Mouse (Mus musculus) large intestine, adult 2 months (tissue): ENCODE results near the gene Dnal4. TPM values are rescaled to one million over a fixed set of nuclear protein-coding genes. Genes with fewer than 3 reads are reported as not detected.
A peak's percentile ranks its signal among the peaks of the same experiment; 100 is the strongest.

Source experiments
- DNase-seq: peaks from one replicate; pipeline ENCODE4 v3.0.0-alpha.2; 2012; ENCODE audit warnings: low read depth, low spot score
- WGBS: fragments of 180-500 bp; shearing (Covaris S2); methylation state at CpG from one replicate; pipeline ENCODE4 v1.1.7; 2018; 5-methylcytosine and 5-hydroxymethylcytosine counted together
- polyA plus RNA-seq: library from polyadenylated mRNA; depleted of rRNA; stranded (reverse); fragments of >200 nt; gene quantifications from 2 replicates; pipeline ENCODE4 v1.2.3, GENCODE M21; 2012

Gene Dnal4
- polyA plus RNA-seq, 1 experiment = 21.3 TPM

DNA sequence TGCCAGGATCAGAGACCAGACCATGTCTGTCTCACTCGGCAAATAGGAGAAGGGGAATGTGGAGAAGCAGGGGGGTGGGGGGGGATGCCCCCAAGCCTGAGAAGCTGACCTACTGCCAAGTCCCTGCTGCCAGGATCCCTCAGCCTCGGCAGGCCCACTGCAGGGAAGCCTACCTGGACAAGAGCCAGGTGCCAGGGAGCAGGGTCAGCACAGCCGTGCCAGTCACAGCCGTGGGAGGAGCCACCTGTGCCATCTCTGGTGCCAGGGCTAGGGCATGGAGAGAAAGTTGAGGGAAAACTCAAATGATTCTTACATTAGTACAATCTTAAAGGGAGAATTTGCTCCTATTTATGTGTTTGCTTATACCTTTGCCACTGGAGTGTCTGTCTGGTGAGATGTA, 24.7 kb upstream of the Dnal4 start:
- no peak for DNase-seq
- 37% methylated on average over 4 of the region's 4 CpGs for WGBS

DNA sequence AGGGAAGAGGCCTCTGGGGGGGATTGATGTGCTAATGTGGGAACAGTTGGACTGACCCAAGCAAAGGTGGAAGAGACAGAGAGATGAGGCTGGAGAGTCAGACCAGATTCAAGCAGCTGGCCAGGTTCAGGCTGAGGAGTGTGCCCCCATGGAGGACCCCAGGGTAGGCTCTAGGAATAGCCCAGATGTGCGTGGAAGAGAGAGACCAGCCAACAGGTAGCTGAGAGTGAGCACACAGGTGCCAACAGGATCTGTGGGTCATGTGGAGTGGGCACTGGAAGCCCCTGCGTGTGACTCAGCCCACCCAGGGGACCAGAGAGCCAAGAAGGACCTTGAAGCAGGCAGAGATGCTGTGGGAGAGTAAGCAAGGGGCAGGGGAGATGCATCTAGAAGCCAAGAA, 24.0 kb upstream of the Dnal4 start:
- DNase-seq = no peak
- WGBS = 72% methylated on average over 2 of the region's 2 CpGs

DNA sequence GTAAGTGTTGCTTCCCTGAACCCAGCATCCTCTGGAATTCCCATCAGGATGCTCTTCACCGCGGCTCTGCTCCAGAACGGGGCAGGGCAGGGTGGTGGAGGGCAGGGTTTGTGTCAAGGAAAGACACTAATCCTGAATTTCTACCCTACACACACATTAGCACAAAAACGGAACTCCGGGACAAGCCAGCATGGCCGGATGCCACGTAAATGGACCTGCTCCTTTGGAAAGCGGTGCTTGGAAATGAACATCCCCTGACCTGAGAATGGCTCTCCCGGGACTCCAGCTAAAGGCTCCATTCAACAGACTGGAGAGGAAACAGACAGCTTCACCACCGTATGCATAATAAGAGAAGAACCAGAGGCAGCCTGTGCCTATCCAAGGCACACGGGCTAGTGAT, 23.1 kb upstream of the Dnal4 start:
- no peak for DNase-seq
- WGBS = 69% methylated on average over 11 of the region's 11 CpGs

DNA sequence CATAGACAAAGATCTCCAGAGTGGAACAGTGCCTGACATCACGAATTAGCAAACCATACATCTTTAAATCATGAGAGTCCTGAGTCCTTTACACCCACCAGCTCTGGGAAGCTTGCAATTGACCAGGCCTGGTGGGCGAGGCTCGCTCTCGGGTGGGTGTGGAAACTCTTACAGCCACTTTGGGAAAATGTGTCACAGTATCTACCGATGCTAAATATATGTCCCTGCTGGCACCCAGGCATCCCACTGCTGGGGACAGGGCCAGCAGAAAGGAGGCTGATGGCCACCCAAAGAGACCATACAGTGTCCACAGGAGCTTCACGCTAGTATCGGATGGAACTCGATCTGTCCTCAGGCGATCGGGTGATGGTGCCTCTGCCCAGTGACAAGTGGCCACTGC, 20.9 kb upstream of the Dnal4 start:
- 82% methylated on average over 10 of the region's 10 CpGs for WGBS
- DNase-seq = no peak

- 81% methylated on average over 8 of the region's 8 CpGs for WGBS
- DNase-seq = no peak
These were observed 20.0 kb upstream of the Dnal4 start for GRCm38 (mm10) chr15:79797680-79798079.

DNA sequence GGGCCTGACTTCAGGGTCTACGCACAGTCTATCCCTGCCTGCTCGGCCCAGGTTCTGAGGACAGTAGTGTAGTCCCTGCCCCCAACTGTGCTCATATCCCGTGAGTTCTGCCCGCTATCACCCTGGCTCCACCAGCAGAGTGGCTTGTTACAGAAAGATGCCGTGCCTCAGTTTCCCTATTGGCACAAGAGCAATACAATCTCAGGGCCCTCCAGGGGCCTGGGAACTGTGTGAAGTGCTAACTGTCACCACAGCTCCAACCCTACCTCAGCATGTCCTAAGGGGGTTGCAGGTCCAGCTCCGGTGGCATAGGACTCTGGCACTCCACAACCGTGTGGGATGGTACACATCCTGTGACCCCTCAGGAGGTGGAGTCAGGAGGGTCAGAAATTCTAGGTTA, 19.4 kb upstream of the Dnal4 start:
- DNase-seq = no peak
- 86% methylated on average over 7 of the region's 7 CpGs for WGBS

- DNase-seq = no peak
- WGBS = 78% methylated on average over 12 of the region's 12 CpGs
These were observed 18.6 kb upstream of the Dnal4 start for GRCm38 (mm10) chr15:79796256-79796655.

DNA sequence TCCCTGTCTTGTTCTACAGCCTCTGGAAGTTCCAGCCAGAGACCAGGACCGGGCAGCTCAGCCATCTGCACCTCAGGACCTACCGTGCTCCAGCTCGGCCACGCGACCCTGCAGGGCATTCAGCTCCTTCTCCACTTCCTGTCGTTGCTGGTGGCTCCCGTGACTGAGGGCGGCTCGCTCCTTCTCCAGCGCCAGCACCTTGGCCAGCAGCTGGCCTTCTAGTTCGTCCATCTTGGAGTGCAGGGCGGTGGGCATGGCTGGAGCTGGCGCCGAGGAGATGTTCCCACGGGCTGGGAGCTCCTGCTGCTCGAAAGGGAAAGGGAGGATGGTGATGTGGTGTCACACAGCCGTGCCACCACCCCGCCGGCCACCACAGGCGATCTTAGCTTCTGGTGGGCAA, 16.5 kb upstream of the Dnal4 start:
- 24% methylated on average over 20 of the region's 20 CpGs for WGBS
- DNase-seq = no peak

GRCm38 (mm10) chr15:79793076-79793475, 15.4 kb upstream of the Dnal4 start:
- no peak for DNase-seq
- WGBS = 85% methylated on average over 9 of the region's 9 CpGs

DNA sequence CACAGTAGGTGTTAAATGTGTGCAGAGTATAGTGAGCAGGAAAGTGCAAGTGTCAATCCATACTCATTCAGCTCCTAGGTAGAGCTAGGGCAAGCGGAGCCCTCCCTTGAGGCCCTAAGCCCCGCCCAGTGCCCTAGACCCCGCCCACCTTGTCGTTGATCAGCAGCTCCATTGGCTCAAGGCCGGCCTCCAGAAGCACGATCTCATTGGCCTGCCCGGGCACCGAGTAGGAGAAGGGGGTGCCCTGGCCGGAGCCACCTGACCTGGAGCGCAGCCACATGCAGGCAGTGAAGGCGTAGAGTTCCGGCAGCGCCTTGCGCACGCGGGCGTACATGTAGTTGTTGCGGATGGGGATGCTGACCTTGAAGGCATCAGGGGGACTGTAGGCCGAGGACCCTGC, 14.8 kb upstream of the Dnal4 start:
- 38% methylated on average over 19 of the region's 19 CpGs for WGBS
- no peak for DNase-seq

- 10% methylated on average over 12 of the region's 12 CpGs for WGBS
- peak; percentile 13 for DNase-seq
These were observed 13.9 kb upstream of the Dnal4 start for GRCm38 (mm10) chr15:79791502-79791901.

DNA sequence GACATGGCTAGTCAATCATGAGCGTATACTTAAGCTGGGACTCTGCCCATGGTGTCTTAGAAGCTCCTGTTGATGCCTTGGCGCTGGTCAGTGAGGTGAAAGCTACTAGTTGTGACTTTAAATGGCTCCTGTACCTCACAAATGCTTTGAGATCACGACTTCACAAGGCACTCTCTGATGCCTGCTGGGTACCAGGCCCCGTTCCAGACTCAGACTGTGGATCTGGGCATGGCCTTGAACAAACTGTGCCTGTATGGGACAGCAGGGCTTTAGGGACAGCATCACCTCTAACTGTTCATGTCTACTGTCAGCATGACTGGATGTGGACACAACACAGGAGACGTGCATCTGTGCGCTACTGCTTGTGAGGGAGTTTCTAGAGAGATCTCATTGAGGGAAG, 13.3 kb upstream of the Dnal4 start:
- no peak for DNase-seq
- WGBS = 78% methylated on average over 6 of the region's 6 CpGs

DNA sequence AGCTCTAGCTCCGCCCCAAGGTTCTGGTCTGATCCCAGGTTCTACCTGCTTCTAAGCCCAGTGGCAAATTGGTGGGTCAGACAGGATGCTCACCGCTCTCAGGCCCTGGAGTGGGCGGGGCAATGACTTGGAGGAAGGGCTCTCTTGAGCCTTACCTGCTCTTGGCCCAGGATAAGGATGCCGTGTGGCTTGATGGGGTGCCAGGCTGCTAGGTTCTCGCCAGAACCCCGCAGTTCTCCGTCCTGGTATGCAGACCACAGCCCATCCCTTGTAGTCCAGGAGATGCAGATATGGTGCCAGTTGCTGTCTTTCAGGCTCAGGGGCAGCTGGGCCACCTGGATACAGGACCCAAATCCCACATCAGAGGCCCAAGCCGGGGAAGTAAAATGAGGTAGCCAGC, 12.5 kb upstream of the Dnal4 start:
- no peak for DNase-seq
- WGBS = 59% methylated on average over 8 of the region's 8 CpGs

DNA sequence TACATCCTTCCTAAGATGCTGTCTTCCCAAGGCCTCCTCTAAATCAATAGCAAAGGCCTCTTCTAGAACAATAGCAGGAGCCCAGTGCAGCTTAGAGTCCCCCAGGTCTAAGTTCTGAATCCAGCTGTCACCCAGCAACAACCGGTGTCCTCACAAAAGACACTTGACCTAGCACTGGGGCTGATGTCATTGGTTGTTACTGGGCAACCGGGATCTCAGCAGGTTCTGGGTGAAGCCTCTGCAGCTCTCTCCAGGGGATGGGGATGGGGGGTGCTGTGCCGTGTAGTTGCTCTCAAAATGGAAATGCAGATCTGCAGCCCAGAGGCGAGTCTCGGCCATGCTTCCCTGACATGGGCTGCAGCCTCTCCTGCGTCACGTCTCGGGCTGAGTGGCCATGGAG, 10.2 kb upstream of the Dnal4 start:
- DNase-seq = no peak
- 59% methylated on average over 8 of the region's 8 CpGs for WGBS

DNA sequence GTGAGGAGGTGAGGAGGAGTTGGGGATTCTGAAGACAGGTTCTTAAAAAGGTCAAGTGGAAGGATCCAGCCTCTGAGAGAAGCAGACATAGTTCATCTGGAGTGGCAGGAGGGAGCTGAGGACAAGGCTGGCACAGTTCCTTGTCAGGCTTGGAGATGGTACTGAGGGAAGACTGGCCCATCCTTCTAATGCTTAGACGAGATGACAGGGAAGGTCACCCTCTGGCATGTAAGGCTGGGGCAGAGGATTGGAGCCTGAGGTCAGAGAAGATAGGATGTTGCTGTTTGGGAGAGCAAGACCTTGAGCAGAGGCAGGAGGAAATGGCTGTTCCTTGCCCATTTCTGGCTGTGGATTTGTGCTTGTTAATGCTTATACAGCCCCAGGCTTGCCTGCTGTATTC, 7.4 kb upstream of the Dnal4 start:
- no peak for DNase-seq
- WGBS = 53% methylated on average over 1 of the region's 1 CpGs

- 66% methylated on average over 7 of the region's 7 CpGs for WGBS
- DNase-seq = no peak
These were observed 2.0 kb downstream of the Dnal4 start for GRCm38 (mm10) chr15:79775662-79776061.

GRCm38 (mm10) chr15:79774117-79775027, 3.3 kb downstream of the Dnal4 start:
- under 1% methylated on average over 50 of the region's 50 CpGs for WGBS
- peak; percentile 94 for DNase-seq

DNA sequence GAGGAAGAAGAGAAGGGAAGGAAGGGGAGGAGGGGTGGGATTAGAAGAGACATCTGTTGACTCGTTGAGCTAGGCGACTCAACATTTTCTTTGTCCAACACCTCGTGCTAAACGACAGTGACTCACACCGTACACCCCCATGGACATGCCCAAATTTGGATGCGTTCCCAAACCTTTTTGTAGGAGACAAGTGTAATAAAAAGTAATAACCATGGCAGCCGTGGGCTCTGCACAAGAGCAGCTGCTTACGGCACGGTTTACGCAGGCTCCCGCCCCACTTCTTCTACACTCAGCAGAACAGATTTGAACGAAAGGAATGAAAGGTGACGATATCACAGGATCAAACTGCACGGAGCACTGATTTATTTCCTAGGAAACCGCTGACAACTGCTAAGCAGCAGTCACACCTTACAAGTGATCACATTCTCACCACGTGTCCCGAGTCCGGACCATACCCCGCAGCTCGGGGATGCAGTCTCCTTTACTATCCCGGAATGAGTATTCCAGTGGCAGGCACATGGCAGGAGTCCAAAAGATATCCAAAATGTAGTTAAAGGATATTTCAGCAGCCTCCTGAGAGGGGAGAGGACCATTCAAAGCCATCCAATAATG, 6.9 kb downstream of the Dnal4 start:
- DNase-seq = no peak
- WGBS = 22% methylated on average over 21 of the region's 21 CpGs

- no peak for DNase-seq
- 87% methylated on average over 6 of the region's 6 CpGs for WGBS
These were observed 9.3 kb downstream of the Dnal4 start for GRCm38 (mm10) chr15:79768302-79768701.

- WGBS = 77% methylated on average over 16 of the region's 16 CpGs
These were observed 10.2 kb downstream of the Dnal4 start for GRCm38 (mm10) chr15:79767327-79767961.

GRCm38 (mm10) chr15:79766586-79767071, 11.0 kb downstream of the Dnal4 start:
- no peak for DNase-seq
- WGBS = 79% methylated on average over 10 of the region's 10 CpGs

More at GRCm38 (mm10) chr15:79767327-79767961, 10.2 kb downstream of the Dnal4 start:
- no peak for DNase-seq
